Mouse (Mus musculus) midbrain, embryonic 13.5 days (tissue): Measurements from ENCODE around the gene Hhex. TPM values are rescaled to one million over a fixed set of nuclear protein-coding genes. Genes with fewer than 3 reads are reported as not detected.

Source experiments
- ATAC-seq: fragments of 200-750 bp; cut with Nextera tagmentation; 2 replicates; pipeline ENCODE4 v1.8.0; 2017; ENCODE audit warnings: mild to moderate bottlenecking, moderate TSS enrichment, moderate library complexity
- H3K27ac ChIP-seq: fragments of 300-500 bp; sonication (generic); 2 replicates; pipeline ENCODE4 v1.5.1; 2015; ENCODE audit warnings: inconsistent platforms, mild to moderate bottlenecking, moderate library complexity
- H3K27me3 ChIP-seq: fragments of 300-500 bp; sonication (generic); 2 replicates; pipeline ENCODE4 v1.6.1; 2015; ENCODE audit warnings: mild to moderate bottlenecking, inconsistent platforms
- H3K36me3 ChIP-seq: fragments of 300-500 bp; sonication (generic); 2 replicates; pipeline ENCODE4 v1.6.1; 2015; ENCODE audit warnings: mild to moderate bottlenecking, inconsistent platforms
- H3K4me1 ChIP-seq: fragments of 300-500 bp; sonication (generic); replicated peaks from 2 replicates; pipeline ENCODE4 v1.6.1; 2015; ENCODE audit warnings: inconsistent platforms
- H3K4me2 ChIP-seq: fragments of 300-500 bp; sonication (generic); replicated peaks from 2 replicates; pipeline ENCODE4 v1.6.1; 2015; ENCODE audit warnings: moderate library complexity, mild to moderate bottlenecking, inconsistent platforms
- H3K4me3 ChIP-seq: fragments of 300-500 bp; sonication (generic); replicated peaks from 2 replicates; pipeline ENCODE4 v1.5.1; 2015; ENCODE audit warnings: mild to moderate bottlenecking, inconsistent platforms
- H3K9ac ChIP-seq: fragments of 300-500 bp; sonication (generic); replicated peaks from 2 replicates; pipeline ENCODE4 v1.6.1; 2015; ENCODE audit warnings: mild to moderate bottlenecking, inconsistent platforms
- H3K9me3 ChIP-seq: fragments of 300-500 bp; sonication (generic); 2 replicates; pipeline ENCODE4 v1.6.1; 2016; ENCODE audit warnings: mild to moderate bottlenecking, inconsistent platforms
- WGBS: fragments of 180-500 bp; shearing (Covaris S2); methylation state at CpG from one replicate; pipeline ENCODE4 v1.1.7; 2015; 5-methylcytosine and 5-hydroxymethylcytosine counted together
- polyA plus RNA-seq: library from polyadenylated mRNA; unstranded; fragments of >200 nt; fragmentation: Nextera tagmentation; extraction: Ambion mirVana; gene quantifications from 2 replicates; pipeline ENCODE4 v1.2.1, GENCODE M21; 2015

The Hhex gene
- polyA plus RNA-seq, 1 experiment from 2014 or later = 4.9 TPM

DNA sequence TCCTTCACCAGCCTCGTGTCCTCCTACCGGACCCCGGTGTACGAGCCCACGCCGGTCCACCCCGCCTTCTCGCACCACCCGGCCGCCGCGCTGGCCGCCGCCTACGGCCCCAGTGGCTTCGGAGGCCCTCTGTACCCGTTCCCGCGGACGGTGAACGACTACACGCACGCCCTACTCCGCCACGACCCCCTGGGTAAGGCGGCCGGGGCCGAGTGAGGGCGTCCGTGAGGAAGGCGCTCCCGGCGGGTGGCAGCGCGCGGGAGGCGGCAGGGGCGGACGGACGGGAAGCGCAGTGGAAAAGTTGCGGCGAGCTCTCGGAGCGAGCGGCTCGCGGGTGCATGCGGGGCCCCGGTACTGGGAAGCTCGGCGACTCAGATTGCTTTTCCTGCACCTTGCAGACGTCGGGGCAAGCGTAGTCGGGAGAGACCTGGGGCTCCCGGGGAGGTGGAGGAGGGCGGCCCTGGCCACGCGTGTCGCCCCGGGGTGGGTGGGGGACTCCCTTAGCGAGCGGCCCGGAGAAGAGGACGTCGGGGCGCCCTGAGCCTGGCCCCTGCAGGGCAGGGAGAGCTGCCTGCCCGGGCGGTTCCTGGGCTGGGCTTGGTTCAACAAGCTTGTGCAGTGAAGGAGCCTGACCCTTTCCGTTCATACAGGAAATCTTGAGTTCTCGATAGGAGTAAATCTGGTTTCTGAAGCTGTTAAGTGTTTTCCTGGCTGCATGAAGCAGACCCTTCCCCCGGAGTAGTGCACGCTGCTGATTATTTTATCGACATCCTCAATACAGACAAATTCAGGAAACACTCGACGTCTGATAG, 637 bp downstream of the Hhex start:
- WGBS = 2% methylated on average over 77 of the region's 77 CpGs
- ATAC-seq = peak; percentile 56
- H3K4me1 ChIP-seq = peaks cover 18% of the 10 kb centered on the region
- peak overlapping the region; percentile 42 for H3K4me3 ChIP-seq
- H3K4me2 ChIP-seq = peak overlapping the region; percentile 59
- peaks cover 95% of the 10 kb centered on the region for H3K27me3 ChIP-seq
- no peaks in the 10 kb centered on the region for H3K36me3 ChIP-seq
- H3K9ac ChIP-seq = 0 out of 2 replicates have a peak overlapping the region, but pooled peaks have one; percentile 36
- H3K9me3 ChIP-seq = no peaks in the 10 kb centered on the region
- no peak overlapping the region for H3K27ac ChIP-seq

DNA sequence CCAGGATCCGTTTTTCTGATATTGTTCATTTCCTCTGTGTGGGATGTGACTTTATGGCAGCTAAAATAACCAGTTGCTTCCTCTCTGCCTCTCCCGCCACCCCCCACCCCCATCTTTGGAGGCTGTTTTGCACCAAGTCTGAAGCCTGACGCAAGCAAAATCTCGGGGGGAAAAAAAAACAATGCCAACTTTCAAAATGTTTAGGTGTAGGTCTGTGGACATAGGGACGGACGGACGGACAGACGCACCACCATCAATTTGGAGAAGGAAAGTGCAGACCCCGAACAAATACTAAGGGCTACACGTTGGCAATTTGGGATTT, 1.2 kb downstream of the Hhex start:
- no peaks in the 10 kb centered on the region for H3K36me3 ChIP-seq
- H3K4me3 ChIP-seq = no peak overlapping the region
- H3K4me2 ChIP-seq = no peak overlapping the region
- peaks cover 18% of the 10 kb centered on the region for H3K4me1 ChIP-seq
- H3K27me3 ChIP-seq = peaks cover 92% of the 10 kb centered on the region
- H3K27ac ChIP-seq = no peak overlapping the region
- WGBS = 5% methylated on average over 10 of the region's 10 CpGs
- H3K9ac ChIP-seq = no peak overlapping the region
- no peaks in the 10 kb centered on the region for H3K9me3 ChIP-seq
- ATAC-seq = no peak

DNA sequence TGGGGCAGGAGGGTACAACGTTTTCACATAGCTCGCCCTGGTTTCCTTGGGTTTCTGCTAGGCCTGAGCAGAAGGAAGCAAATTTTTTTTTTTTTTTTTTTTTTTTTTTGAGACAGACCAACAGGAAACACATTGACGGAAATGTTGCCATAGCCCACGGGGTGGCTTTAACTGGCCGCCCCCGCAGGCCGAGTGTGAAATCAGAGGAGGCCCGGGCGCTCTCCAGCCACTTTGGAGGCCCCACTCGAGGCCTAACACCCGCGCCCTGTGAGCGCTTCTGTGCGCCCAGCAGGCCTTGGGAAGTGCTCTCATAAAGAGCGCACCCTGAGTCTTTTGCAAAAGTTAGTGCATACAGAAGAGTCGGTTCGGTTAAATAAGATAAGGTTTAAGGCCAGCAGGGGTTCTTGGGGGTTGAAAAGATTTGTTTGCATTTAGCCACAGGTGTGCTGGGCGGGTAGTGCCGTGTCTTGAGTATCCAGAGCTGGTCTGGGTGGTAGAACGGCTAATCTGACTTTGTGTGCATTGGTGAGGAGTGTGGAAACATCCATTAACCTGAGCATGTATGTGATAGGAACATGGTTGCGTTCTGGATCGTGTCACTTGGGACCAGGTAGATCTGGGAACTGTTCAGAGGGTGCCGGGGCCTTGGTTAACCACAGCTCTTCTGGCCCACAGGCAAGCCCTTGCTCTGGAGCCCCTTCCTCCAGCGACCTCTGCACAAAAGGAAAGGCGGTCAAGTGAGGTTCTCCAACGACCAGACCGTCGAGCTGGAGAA, 2.1 kb downstream of the Hhex start:
- Histone ChIP-seq H3K4me2 (no peak overlapping the region), H3K27ac (no peak overlapping the region), H3K9ac (no peak overlapping the region), H3K36me3 (no peaks in the 10 kb centered on the region), H3K4me1 (peaks cover 18% of the 10 kb centered on the region), H3K27me3 (peaks cover 92% of the 10 kb centered on the region), H3K4me3 (no peak overlapping the region), H3K9me3 (no peaks in the 10 kb centered on the region)
- ATAC-seq = no peak
- 4% methylated on average over 28 of the region's 28 CpGs for WGBS

DNA sequence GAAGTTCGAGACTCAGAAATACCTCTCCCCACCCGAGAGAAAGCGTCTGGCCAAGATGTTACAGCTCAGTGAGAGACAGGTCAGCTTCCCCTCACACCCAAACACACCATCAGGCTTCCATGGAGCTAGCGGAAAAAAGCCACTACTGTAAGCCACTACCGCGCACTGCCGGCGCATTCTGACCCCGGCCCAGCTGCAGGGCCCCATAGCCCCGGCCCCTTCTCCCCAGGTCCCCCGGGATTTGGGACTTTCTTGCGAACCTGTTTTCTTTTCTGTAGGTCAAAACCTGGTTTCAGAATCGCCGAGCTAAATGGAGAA, 2.6 kb downstream of the Hhex start:
- ATAC-seq = no peak
- H3K27me3 ChIP-seq = peaks cover 89% of the 10 kb centered on the region
- WGBS = 5% methylated on average over 14 of the region's 14 CpGs

DNA sequence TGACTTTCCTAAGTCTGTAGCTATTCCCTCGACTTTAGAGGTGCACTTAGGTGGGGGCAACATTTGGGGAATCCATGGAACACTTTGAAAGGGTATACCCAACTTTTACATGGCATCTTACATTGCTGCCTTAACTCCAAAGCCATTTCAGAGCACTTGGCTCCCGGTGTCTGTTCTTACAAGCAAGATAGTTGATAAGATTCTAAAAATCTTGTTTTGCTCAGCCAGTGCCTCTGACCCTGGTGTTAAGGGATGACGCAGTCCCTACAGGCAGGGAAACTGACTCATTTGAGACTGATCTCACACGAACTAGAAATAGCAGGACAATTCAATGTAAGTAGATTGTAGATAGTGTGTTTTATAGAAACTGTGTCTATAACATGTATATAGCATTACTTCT, 5.6 kb downstream of the Hhex start:
- Histone ChIP-seq H3K4me2 (no peak overlapping the region), H3K36me3 (no peaks in the 10 kb centered on the region), H3K9me3 (no peaks in the 10 kb centered on the region), H3K4me1 (peaks cover 4% of the 10 kb centered on the region), H3K4me3 (no peak overlapping the region), H3K9ac (no peak overlapping the region), H3K27ac (no peak overlapping the region), H3K27me3 (peaks cover 63% of the 10 kb centered on the region)
- ATAC-seq = no peak
- 76% methylated on average over 4 of the region's 4 CpGs for WGBS

More for the DNA sequence above, 2.6 kb downstream of the Hhex start:
- no peak overlapping the region for H3K4me2 ChIP-seq
- no peak overlapping the region for H3K9ac ChIP-seq
- no peaks in the 10 kb centered on the region for H3K36me3 ChIP-seq
- no peak overlapping the region for H3K27ac ChIP-seq
- no peaks in the 10 kb centered on the region for H3K9me3 ChIP-seq
- no peak overlapping the region for H3K4me3 ChIP-seq
- peaks cover 18% of the 10 kb centered on the region for H3K4me1 ChIP-seq

DNA sequence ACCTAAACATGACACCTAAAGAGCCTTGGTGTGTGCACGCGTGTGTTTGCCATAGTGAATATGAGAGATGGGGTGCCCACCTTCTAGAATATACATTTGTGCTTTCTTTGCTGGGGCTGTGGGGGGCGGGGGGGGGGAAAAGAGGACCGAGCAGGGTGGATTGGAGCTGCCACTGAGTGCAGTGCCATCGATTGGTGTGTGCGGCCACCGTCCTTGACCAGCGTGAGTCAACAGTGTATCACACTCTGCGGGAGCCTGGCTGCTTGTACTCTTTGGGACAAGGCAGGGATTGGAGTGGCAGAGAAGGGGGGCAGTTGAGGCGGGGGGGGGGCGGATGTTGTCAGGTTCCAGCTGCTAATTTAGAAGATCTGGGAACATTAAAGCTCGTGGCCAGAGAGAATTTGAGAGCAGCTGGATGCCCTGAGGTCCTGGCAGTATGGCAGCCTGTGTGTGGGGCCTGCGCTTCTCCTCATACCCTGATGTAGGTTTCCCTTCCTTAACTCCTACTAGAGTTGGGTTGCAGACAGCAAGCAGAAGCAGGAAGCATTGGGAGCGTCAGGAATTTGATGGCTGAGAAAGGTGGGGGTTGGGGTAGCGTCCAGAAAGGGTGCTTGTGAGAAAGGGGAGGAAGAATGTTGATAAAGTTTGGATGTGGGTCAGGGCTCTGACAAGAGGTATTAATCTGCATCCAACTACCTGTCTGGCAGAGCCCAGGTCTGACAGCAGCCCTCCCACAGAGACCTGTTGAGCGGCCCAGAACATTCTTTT, 6.3 kb downstream of the Hhex start:
- Histone ChIP-seq H3K4me2 (no peak overlapping the region), H3K36me3 (no peaks in the 10 kb centered on the region), H3K4me3 (no peak overlapping the region), H3K9me3 (no peaks in the 10 kb centered on the region), H3K27ac (no peak overlapping the region), H3K4me1 (no peaks in the 10 kb centered on the region), H3K9ac (no peak overlapping the region), H3K27me3 (peaks cover 56% of the 10 kb centered on the region)
- no peak for ATAC-seq
- WGBS = 71% methylated on average over 16 of the region's 16 CpGs

DNA sequence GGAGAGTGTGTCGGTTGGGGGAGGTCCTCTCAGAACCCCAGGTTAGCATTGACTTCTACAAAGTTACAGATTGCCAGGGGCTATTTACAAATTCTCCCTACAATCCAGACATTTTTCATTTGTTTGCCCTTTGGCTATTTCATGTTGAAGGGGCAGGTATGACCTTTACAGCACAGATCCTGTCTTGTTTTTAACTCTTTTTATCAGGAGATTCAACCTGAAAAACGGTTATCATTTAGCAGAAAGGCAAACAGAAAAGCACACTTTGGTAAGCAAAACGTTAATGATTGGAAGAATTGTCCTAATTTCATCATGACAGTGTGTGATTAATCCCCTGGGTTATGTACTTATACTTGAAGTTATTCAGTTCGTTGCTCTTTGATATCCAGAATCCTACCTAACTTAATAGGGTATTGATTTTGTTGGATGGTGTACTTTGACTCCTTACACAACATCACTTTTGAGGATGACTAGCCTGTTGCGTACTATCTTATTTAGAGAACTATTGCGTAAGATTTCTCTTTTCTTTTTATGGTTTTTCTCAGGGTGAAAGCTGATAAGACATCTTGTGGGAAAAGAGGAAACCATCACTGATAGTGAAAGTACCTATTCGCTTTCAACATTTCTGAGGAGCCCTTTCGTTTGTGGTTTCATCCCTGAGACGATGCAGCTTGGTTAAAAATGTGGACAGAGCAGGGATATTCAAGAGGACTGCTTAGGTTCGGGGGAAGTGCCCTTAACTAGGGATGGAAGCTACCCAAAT, 8.1 kb downstream of the Hhex start:
- Histone ChIP-seq H3K4me2 (no peak overlapping the region), H3K9ac (no peak overlapping the region), H3K4me3 (no peak overlapping the region), H3K4me1 (no peaks in the 10 kb centered on the region), H3K27me3 (peaks cover 37% of the 10 kb centered on the region), H3K27ac (no peak overlapping the region), H3K9me3 (no peaks in the 10 kb centered on the region), H3K36me3 (no peaks in the 10 kb centered on the region)
- no peak for ATAC-seq
- WGBS = 80% methylated on average over 10 of the region's 10 CpGs

DNA sequence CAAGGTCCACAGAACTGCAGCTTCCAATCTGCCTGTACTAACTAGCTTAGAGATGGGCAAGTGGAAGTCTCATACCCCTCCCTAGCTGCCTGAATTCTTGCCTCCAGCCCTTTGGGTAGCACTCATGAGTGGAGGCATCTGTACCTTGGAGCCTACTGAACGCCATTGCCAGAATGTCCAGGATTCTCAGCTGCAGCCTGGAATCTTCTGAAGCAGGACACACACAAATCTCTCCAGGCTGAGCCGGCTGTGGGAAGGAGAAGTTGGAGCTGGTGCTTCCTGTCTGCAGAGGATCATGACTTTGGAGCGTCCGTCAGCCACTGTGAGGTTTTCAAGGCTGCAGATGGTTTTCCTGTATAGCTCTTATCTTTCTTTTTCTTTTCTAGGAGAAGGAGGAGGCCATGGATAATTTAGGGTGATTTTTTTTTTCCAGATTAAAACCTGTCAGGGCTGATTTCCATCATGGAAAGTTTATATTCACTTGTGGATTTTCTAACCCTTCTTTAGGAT, 9.1 kb downstream of the Hhex start:
- Histone ChIP-seq H3K4me2 (no peak overlapping the region), H3K27me3 (peaks cover 29% of the 10 kb centered on the region), H3K9ac (no peak overlapping the region), H3K4me1 (no peaks in the 10 kb centered on the region), H3K4me3 (no peak overlapping the region), H3K36me3 (no peaks in the 10 kb centered on the region), H3K27ac (no peak overlapping the region), H3K9me3 (no peaks in the 10 kb centered on the region)
- WGBS = 76% methylated on average over 4 of the region's 4 CpGs
- ATAC-seq = no peak

DNA sequence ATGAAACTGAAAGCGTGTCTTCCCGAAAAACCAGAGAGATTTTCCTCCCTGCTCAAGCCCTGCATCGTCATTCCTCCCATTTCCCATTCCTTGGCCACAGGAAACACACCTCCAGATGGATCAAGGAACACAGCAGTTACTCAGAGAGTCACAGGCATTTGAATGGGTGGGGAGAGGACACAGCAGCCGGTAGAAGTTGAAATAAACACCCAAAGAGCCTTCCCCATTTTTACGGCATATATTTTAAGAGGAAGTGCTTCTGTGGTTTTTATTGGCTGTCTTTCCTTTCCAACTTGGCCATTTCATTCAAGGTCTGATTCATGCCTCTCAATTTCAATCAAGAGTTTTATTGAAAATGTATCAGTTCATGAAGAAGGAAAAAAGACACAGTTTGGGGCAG, 13.6 kb downstream of the Hhex start:
- Histone ChIP-seq H3K9me3 (no peaks in the 10 kb centered on the region), H3K9ac (no peak overlapping the region), H3K4me1 (no peaks in the 10 kb centered on the region), H3K27me3 (no peaks in the 10 kb centered on the region; the same call in 1 of the 2 replicates), H3K4me2 (no peak overlapping the region), H3K36me3 (no peaks in the 10 kb centered on the region), H3K27ac (no peak overlapping the region), H3K4me3 (no peak overlapping the region)
- ATAC-seq = no peak
- 84% methylated on average over 5 of the region's 5 CpGs for WGBS

DNA sequence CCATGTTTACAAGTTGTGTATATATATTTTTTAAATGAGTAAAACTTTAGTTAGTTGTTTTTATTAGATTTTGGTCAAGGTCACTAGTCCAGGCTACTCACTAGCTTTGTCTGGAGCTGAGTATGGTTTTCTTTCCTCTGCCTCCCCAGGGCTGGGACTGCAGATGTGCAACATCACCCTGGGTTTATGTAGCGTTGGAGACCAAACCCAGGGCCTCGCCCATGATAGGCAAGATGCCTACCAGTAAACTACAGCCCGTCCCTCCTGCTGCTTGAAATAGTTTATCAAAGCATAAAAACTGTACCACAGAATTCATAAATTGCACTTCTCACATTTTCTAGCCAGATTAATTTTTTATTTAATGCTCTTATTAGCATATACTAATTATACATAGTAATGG, 14.6 kb downstream of the Hhex start:
- Histone ChIP-seq H3K4me2 (no peak overlapping the region), H3K27ac (no peak overlapping the region), H3K4me3 (no peak overlapping the region), H3K9me3 (no peaks in the 10 kb centered on the region), H3K27me3 (no peaks in the 10 kb centered on the region), H3K36me3 (no peaks in the 10 kb centered on the region), H3K9ac (no peak overlapping the region), H3K4me1 (no peaks in the 10 kb centered on the region)
- ATAC-seq = no peak
- 95% methylated on average over 3 of the region's 3 CpGs for WGBS

DNA sequence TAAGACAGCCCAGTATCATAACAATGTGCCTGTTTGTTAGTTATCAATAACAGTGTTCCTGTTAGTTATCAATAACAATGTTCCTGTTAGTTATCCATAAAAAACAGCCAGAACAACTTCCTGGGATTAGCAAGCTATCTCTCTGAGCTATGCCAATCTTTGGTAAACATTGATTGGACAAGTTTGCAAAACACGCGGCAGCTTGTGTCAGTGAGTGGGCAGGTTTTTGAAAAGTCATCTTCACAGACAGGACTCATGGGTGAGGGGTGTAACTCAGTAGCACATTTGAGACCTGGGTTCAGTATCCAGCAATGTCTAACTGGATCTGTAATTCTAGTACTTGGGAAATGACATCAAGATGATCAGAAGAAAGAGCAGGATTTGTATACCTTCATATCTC, 20.9 kb downstream of the Hhex start:
- no peak overlapping the region for H3K27ac ChIP-seq
- 87% methylated on average over 2 of the region's 2 CpGs for WGBS
- no peak for ATAC-seq

More for the DNA sequence above, 20.9 kb downstream of the Hhex start:
- no peaks in the 10 kb centered on the region for H3K36me3 ChIP-seq
- no peaks in the 10 kb centered on the region for H3K9me3 ChIP-seq
- H3K9ac ChIP-seq = no peak overlapping the region
- no peaks in the 10 kb centered on the region for H3K27me3 ChIP-seq
- H3K4me3 ChIP-seq = no peak overlapping the region
- H3K4me1 ChIP-seq = no peaks in the 10 kb centered on the region
- H3K4me2 ChIP-seq = no peak overlapping the region
